ENCODE assay signal across 8 mouse cellular contexts in genomic region chr7:144653681-144654425, GRCm38 (mm10).
DNase-seq lines count a peak whose midpoint lies in the region; ATAC-seq lines count a peak whose summit lies in the region.

No protein-coding gene starts in this region.

- peak; percentile 82 for ATAC-seq in intestine, embryonic 15.5 days
- ATAC-seq in megakaryocyte-erythroid progenitor cell, adult 5-6 weeks (replicated peaks; ENCODE audit: low FRiP score, low TSS enrichment, poor library complexity, severe bottlenecking) = peak; percentile 67
- ATAC-seq in activated CD4-positive, CD25-positive, alpha-beta regulatory T cell, adult 4 months = no peak

- H3K27ac ChIP-seq in intestine, embryonic 15.5 days = peak overlapping the region; percentile 6; the same call in 1 of the 2 replicates

- peak; percentile 80 for DNase-seq in adrenal gland, postnatal 14 days
- peak; percentile 21 to 24 for DNase-seq in cerebellum, postnatal 36 days
- DNase-seq in frontal cortex, postnatal 36 days (ENCODE audit: low spot score in 2 of 2) = peak; percentile 50 to 73
- DNase-seq in left cerebral cortex, adult 18-20 months (ENCODE audit: low spot score in 2 of 2) = peak; percentile 24 to 46
- peak; percentile 67 for DNase-seq in right cerebral cortex, postnatal 4 days

- no peak overlapping the region for H3K4me2 ChIP-seq in intestine, embryonic 15.5 days (replicated peaks)

- H3K4me1 ChIP-seq in intestine, embryonic 15.5 days (replicated peaks) = peaks cover 9% of the 10 kb centered on the region

- H3K27me3 ChIP-seq in intestine, embryonic 15.5 days (replicated peaks) = no peaks in the 10 kb centered on the region

- no peak overlapping the region for H3K4me3 ChIP-seq in intestine, embryonic 15.5 days (replicated peaks)

- 0 out of 2 replicates have a peak overlapping the region, but pooled peaks have one; percentile 8 for H3K9ac ChIP-seq in intestine, embryonic 15.5 days

- H3K36me3 ChIP-seq in intestine, embryonic 15.5 days = no peaks in the 10 kb centered on the region

- WGBS in intestine, embryonic 15.5 days = 35% methylated on average over 10 of the region's 10 CpGs

- no peaks in the 10 kb centered on the region for H3K9me3 ChIP-seq in intestine, embryonic 15.5 days

Comparison
In these comparisons a context has a peak if more than half of its experiments do, and no peak if none do; other contexts are left out.
1. DNase-seq: peak in every context shown above with its lines; median percentile 80 in adrenal gland, postnatal 14 days; 67 in right cerebral cortex, postnatal 4 days; 62 in frontal cortex, postnatal 36 days; 35 in left cerebral cortex, adult 18-20 months; 22 in cerebellum, postnatal 36 days.